Mouse (Mus musculus): Measurements from ENCODE around the gene Ptprn2. TPM values are rescaled to one million over a fixed set of nuclear protein-coding genes. Genes with fewer than 3 reads are reported as not detected.

The Ptprn2 gene
- 100 to 1,000 TPM; 314 to 341 (median 329) TPM for total RNA-seq (2022)

GRCm38 (mm10) chr12:116485591-116486403, at the start of gene Ptprn2:
Ptprn2 (plus strand) TSS chr12:116485720.
- DNase-seq (ENCODE audit: low spot score in 2 of 2): peak; percentile 50 to 60

- no peak for DNase-seq (ENCODE audit: low spot score in 2 of 2)
Measured at GRCm38 (mm10) chr12:116436125-116436524, 49.4 kb upstream of the Ptprn2 start.

- DNase-seq (ENCODE audit: low spot score in 2 of 2): no peak
Measured at GRCm38 (mm10) chr12:116438591-116438990, 46.9 kb upstream of the Ptprn2 start.

GRCm38 (mm10) chr12:116442184-116442583, 43.3 kb upstream of the Ptprn2 start:
- no peak for DNase-seq (ENCODE audit: low spot score in 2 of 2)

- no peak for DNase-seq (ENCODE audit: low spot score in 2 of 2)
Measured at GRCm38 (mm10) chr12:116449536-116449935, 36.0 kb upstream of the Ptprn2 start.

GRCm38 (mm10) chr12:116460379-116461065, 25.0 kb upstream of the Ptprn2 start:
- no peak for DNase-seq (ENCODE audit: low spot score in 2 of 2)

- no peak for DNase-seq (ENCODE audit: low spot score in 2 of 2)
Measured at GRCm38 (mm10) chr12:116467030-116467429, 18.5 kb upstream of the Ptprn2 start.

- DNase-seq (ENCODE audit: low spot score in 2 of 2): no peak
Measured at GRCm38 (mm10) chr12:116468348-116468747, 17.2 kb upstream of the Ptprn2 start.

- DNase-seq (ENCODE audit: low spot score in 2 of 2): no peak
Measured at GRCm38 (mm10) chr12:116469096-116469495, 16.4 kb upstream of the Ptprn2 start.

GRCm38 (mm10) chr12:116473264-116473663, 12.3 kb upstream of the Ptprn2 start:
- no peak for DNase-seq (ENCODE audit: low spot score in 2 of 2)

GRCm38 (mm10) chr12:116473761-116474160, 11.8 kb upstream of the Ptprn2 start:
- DNase-seq (ENCODE audit: low spot score in 2 of 2): no peak

GRCm38 (mm10) chr12:116474676-116475075, 10.8 kb upstream of the Ptprn2 start:
- no peak for DNase-seq (ENCODE audit: low spot score in 2 of 2)

GRCm38 (mm10) chr12:116478771-116479170, 6.7 kb upstream of the Ptprn2 start:
- no peak for DNase-seq (ENCODE audit: low spot score in 2 of 2)

- DNase-seq (ENCODE audit: low spot score in 2 of 2): no peak
Measured at GRCm38 (mm10) chr12:116481921-116482320, 3.6 kb upstream of the Ptprn2 start.

GRCm38 (mm10) chr12:116483581-116483980, 1.9 kb upstream of the Ptprn2 start:
- no peak for DNase-seq (ENCODE audit: low spot score in 2 of 2)

GRCm38 (mm10) chr12:116484991-116485390, 529 bp upstream of the Ptprn2 start:
- DNase-seq (ENCODE audit: low spot score in 2 of 2): no peak

GRCm38 (mm10) chr12:116486404-116486730, 847 bp downstream of the Ptprn2 start:
- no peak for DNase-seq (ENCODE audit: low spot score in 2 of 2)

GRCm38 (mm10) chr12:116488836-116489235, 3.3 kb downstream of the Ptprn2 start:
- DNase-seq (ENCODE audit: low spot score in 2 of 2): peak in 1 of 2 experiments; percentile 74

- no peak for DNase-seq (ENCODE audit: low spot score in 2 of 2)
Measured at GRCm38 (mm10) chr12:116490575-116491356, 5.2 kb downstream of the Ptprn2 start.

GRCm38 (mm10) chr12:116498666-116499065, 13.1 kb downstream of the Ptprn2 start:
- no peak for DNase-seq (ENCODE audit: low spot score in 2 of 2)

GRCm38 (mm10) chr12:116500652-116501051, 15.1 kb downstream of the Ptprn2 start:
- DNase-seq (ENCODE audit: low spot score in 2 of 2): no peak

GRCm38 (mm10) chr12:116512482-116512881, 27.0 kb downstream of the Ptprn2 start:
- no peak for DNase-seq (ENCODE audit: low spot score in 2 of 2)
